ENCODE assay signal across 21 mouse cellular contexts in the genomic region with DNA sequence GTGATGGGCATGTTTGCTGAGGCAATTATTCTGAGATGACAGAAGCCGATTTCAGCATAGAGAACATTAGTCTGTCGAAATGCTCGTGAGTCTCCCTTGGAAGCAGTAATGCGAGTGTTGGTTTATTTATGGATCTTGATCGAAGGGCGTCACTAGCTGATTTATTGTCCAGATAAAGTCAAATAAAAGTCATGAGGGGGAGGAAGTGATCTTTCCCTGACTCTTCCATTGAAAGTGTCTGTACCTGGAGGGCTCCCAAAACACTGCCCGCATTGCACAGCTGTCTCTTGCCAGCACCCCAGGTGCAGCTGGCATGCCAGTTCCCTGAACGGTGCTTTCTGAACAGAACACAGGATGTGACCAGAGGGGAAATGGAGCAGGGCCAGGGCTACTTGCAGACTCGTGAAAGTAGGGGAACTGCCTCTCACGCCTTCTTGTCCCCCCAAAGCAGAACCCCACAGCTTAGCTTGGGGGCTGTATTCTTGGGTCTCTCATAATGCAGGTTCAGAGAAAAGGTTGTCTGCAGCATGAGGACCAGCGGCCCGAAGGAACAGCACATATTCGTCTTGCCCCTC.
DNase-seq lines count a peak whose midpoint lies in the region; ATAC-seq and TF ChIP-seq lines count a peak whose summit lies in the region.
"Had no signal": no experiment of that assay in that cellular context is flagged by ENCODE, and none has a peak within 500 bp of the region (broad histone marks: within the 10 kb centered on the region; RNA-seq: fewer than 3 reads in every experiment).

No protein-coding gene starts in this region.

- H3K4me1 ChIP-seq in bone marrow, adult 2 months (ENCODE audit: control insufficient read depth, insufficient read depth, low read length): peaks cover 10% of the 10 kb centered on the region
- peaks cover 20% of the 10 kb centered on the region; the same call in 1 of the 2 replicates for H3K4me1 ChIP-seq in midbrain, embryonic 16.5 days (ENCODE audit: control insufficient read depth, insufficient read depth, low read length)
- H3K4me1 ChIP-seq: heart, embryonic 15.5 days; intestine, embryonic 15.5 days had no signal

- peak; percentile 62 to 72 for DNase-seq in cerebellum, postnatal 10 days
- no peak for DNase-seq in cerebellum, postnatal 4 days (ENCODE audit: low spot score in 2 of 2)
- peak; percentile 75 for DNase-seq in thymus, postnatal 0 days (ENCODE audit: low spot score)
- no peak for DNase-seq in lung, postnatal 36 days
- no peak for DNase-seq in ovary, adult 18-20 months (ENCODE audit: low spot score)
- DNase-seq: adrenal gland, postnatal 36 days; cerebellum, adult 2 months; cerebellum, postnatal 36 days; forebrain, postnatal 0 days; gastrocnemius, postnatal 25 days; heart, postnatal 4 days; kidney, adult 9 months; kidney, postnatal 25 days had no signal

- WGBS in bone marrow, adult 2 months: 15% methylated on average over 13 of the region's 13 CpGs
- 68% methylated on average over 13 of the region's 13 CpGs for WGBS in midbrain, embryonic 16.5 days

- no peak overlapping the region for H3K9ac ChIP-seq in midbrain, embryonic 16.5 days (ENCODE audit: low read depth, low read length)
- H3K9ac ChIP-seq: forebrain, postnatal 0 days; heart, embryonic 15.5 days; intestine, embryonic 15.5 days had no signal

- no peaks in the 10 kb centered on the region for H3K9me3 ChIP-seq in midbrain, embryonic 16.5 days (replicated peaks; ENCODE audit: control insufficient read depth, low read length, poor library complexity, severe bottlenecking)
- H3K9me3 ChIP-seq: heart, embryonic 15.5 days; intestine, embryonic 15.5 days had no signal

- no peak for TF ChIP-seq CTCF in bone marrow, adult 2 months (IDR thresholded peaks at IDR 0.05; ENCODE audit: control insufficient read depth, insufficient read depth, low read length)

- H3K27ac ChIP-seq in bone marrow, adult 2 months (ENCODE audit: control insufficient read depth, insufficient read depth, low read depth, low read length, poor library complexity): peak overlapping the region; percentile 36
- no peak overlapping the region for H3K27ac ChIP-seq in midbrain, embryonic 16.5 days (ENCODE audit: low read length)
- H3K27ac ChIP-seq: heart, embryonic 15.5 days; intestine, embryonic 15.5 days; macrophage had no signal

- no peaks in the 10 kb centered on the region for H3K27me3 ChIP-seq in midbrain, embryonic 16.5 days (ENCODE audit: control insufficient read depth, insufficient read depth, low read depth, low read length)
- H3K27me3 ChIP-seq: intestine, embryonic 15.5 days had no signal

- H3K4me3 ChIP-seq in bone marrow, adult 2 months (replicated peaks; ENCODE audit: control insufficient read depth, low read depth, low read length): no peak overlapping the region
- H3K4me3 ChIP-seq in midbrain, embryonic 16.5 days (ENCODE audit: low read depth, low read length): no peak overlapping the region
- H3K4me3 ChIP-seq: heart, embryonic 15.5 days; intestine, embryonic 15.5 days had no signal

- H3K4me2 ChIP-seq in midbrain, embryonic 16.5 days (ENCODE audit: low read length): no peak overlapping the region
- H3K4me2 ChIP-seq: heart, embryonic 15.5 days; intestine, embryonic 15.5 days; midbrain, embryonic 11.5 days had no signal

- TF ChIP-seq POLR2A in bone marrow, adult 2 months (IDR thresholded peaks at IDR 0.05; ENCODE audit: borderline replicate concordance, control insufficient read depth, low read depth, low read length): no peak

- peak; percentile 44 for ATAC-seq in granulocyte monocyte progenitor cell, adult 5-6 weeks (replicated peaks; ENCODE audit: poor library complexity, severe bottlenecking)
- ATAC-seq in midbrain, embryonic 16.5 days: no peak
- ATAC-seq: forebrain, postnatal 0 days; hindbrain, embryonic 16.5 days; intestine, embryonic 15.5 days had no signal

- H3K36me3 ChIP-seq in midbrain, embryonic 16.5 days (ENCODE audit: control insufficient read depth, insufficient read depth, low read length): no peaks in the 10 kb centered on the region
- H3K36me3 ChIP-seq: heart, embryonic 15.5 days; intestine, embryonic 15.5 days had no signal

Comparison
In these comparisons a context has a peak if more than half of its experiments do, and no peak if none do; other contexts are left out.
1. DNase-seq: peak in cerebellum, postnatal 10 days (2 of 2) and thymus, postnatal 0 days (single experiment); none in cerebellum, postnatal 4 days (0 of 2), lung, postnatal 36 days (single experiment) and ovary, adult 18-20 months (single experiment).